Mouse (Mus musculus) lung, adult 2 months (tissue): Measurements from ENCODE around the gene Ago1.

Experiments
- CTCF ChIP-seq: fragments of 200-500 bp; IDR thresholded peaks from 2 replicates; pipeline ENCODE4 v1.5.1; 2011; ENCODE audit warnings: mild to moderate bottlenecking, low read length, control low read depth; ENCODE audit not compliant: insufficient read depth
- POLR2A ChIP-seq: fragments of 200-500 bp; IDR thresholded peaks from 2 replicates; pipeline ENCODE4 v1.6.1; 2011; ENCODE audit warnings: low read depth, mild to moderate bottlenecking, control low read depth, low read length, borderline replicate concordance; ENCODE audit errors: extremely low read depth

DNA sequence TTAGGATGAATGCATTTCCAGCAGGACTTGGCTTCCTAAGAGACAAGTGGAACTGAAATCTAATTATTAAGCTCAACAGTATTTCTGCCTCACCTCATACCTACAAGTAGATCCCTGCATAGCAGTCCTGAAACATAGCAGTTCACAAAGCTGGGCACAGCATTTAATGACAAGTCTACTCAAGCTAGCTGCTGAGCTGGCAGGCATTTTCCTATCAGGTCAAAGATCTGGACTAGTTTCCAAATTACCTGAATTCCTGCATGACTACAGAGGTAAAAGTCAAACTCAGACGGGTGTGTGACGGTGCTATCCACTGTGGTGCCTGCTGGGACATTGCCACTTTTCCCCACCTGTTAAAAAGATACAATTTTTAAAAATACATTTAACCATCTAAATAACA lies 28.6 kb upstream of the Ago1 start:
- no peak for TF ChIP-seq POLR2A
- TF ChIP-seq CTCF: no peak
